Mouse (Mus musculus) ovary, postnatal 14 days (tissue): ENCODE results near the gene Mttp.
"Not testable (repeated sequence)": the region's sequence is repeated elsewhere in the genome, so short reads cannot be mapped to it uniquely, and the experiment has no call there.

ENCODE experiments used
- DNase-seq: peaks from one replicate; pipeline ENCODE4 v3.0.0; 2022; ENCODE audit warnings: low spot score

Gene Mttp

DNA sequence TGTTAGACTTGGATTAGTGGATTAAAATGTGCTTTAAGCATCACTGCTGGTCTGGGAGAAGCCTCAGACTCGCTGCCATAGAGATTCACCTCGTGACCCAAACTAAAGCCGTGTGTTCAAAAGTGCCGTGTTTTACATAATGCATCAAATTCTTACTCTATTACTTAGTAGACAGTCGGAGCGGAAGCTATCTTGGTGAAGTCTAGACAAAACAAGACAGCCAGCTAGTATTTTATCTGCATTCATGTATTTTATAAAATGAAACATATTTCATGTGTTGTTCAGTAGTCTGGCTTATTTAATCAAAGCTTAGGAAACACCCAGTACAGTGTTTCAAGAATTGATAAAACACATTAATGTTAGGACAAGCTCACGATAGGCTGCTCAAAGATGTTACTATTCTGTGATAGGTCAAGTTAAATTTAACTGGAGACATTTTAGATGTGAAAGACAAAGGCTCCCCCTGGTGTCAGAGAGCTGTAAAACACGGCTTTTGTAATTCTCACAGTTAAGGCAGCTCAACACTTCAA is at the start of gene Mttp:
Mttp (minus strand) TSS at position 327 of the 530 bp plus-strand sequence.
- DNase-seq, result peak; percentile 75

DNA sequence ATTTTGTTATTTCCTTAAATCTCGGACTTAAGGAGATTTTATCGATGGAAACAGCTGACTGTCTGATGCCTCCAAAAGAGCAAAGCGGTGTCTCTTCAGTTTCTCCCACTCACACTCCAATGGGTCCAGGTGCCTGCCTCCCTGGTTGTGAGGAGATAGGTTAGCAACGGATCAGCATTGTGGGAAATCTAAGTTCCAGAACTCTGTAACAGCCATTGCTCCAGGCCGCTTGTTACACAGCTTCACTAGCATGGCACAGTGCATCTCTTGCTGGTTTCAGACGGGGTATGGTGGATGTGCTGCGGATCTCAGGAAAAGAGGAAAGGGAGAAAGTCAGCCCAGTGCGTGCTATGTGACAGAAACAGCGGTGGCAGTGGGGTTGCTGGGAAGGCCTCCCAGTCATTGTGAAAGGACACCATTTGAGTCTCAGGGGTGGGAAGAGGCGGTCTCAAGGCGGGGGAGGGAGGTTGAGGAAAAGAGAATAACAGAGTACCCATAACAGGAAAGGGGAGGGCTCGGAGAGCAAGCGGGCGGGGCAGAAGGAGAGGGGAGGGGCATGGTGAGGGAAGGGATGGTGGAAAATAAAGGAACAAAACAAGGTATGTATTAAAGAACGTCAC is 49.0 kb upstream of the Mttp start, which contains the start of gene 4930579F01Rik:
4930579F01Rik (minus strand) TSS at position 143 of the 620 bp plus-strand sequence.
- DNase-seq, result no peak

DNA sequence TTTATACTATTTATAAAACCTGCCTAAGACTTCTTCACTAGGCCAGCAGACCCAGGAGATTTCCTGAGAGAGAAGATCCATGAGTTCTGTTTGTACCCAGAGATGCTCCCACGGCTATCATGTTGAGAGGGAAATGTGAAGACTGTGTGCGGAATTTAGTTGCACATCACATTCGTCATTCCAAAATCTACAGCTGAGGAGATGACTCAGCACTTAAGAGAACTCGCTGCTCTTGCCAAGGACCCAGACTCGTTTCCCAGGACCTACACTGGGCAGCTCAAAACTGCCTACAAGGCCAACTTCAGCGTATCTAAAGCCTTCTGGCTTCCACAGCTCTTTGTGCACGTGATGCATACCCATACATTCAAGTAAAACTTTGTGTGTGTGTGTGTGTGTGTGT is 47.5 kb upstream of the Mttp start:
- DNase-seq, result no peak

DNA sequence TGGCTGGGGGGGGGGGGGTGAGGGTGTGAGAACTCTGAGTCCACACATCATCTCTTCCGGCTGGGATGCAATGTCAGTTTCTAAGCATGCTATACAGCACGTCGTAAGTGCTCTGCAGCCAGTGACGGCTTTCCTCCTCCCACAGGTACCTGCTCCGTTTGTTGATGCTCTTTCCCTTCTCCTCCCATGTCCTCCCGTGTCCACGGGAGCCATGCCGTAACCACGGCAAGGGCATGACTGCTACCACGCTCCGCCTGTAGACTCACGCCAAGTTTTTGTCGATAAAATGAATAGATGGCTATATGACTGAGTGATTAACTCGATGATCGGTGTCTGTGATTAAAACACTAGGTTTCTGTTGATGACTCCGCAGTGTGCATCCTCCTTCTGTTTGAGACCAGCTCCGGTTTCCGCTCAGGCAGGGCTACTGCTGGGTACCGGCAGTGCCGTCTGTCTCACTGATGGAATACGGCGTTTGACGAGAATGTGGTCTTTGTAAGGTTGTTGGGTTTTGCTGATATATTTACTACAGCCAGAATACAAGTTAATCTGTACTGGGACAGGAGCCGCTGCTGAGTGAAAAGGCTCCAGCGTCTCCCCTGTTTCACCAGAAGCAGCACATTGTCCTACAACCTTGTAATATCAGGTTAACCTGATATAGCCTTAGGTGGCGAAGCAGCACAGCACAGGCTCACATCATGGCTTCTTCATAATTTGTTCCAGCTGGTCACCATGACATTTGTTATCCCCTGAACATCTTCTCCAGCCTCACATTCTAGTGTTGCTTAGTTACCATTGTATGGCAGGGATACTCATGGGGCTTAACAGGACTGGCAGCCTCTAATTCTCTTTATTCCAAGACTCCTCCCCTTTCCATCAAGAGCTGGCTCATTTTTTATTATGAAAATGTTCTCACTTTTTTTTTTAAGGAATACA is 41.5 kb upstream of the Mttp start:
- no peak for DNase-seq

DNA sequence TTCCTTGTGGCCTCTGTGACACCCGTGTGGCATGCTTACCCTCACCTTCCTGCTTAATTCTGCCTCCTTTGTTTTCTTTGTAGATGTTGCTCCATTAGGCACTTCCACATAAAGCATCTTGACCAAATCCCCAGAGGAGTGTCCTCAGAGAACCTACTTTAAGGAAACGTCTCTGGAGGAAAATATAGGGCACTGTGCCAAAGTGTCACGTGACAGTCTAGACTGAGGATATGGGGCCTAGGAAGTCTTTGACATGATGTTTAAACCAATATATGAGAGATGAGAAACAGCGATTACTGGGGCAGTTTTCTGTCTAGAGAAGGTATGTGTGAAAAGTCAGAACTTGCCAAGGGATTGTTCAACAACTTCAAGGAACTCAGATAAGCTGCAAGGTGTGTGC is 40.5 kb upstream of the Mttp start:
- DNase-seq, result no peak

DNA sequence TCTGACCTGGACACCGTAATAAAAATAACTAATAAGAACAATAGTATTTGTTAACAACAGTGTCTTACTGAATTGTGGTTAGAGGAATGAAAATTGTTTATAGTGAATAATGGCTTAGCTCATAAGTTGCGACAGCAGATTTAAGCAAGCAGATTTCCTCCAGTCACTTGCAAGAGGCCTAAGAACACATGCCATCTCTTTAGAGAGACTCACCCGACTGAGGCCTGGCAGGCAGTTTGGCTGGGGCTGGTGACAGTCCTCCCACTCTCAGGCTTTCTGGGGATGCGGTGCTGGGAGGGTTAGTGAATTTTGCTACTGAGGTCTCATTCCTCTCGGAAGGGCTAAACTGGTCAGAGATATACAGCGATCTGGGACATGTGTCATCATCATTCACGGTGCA is 38.6 kb upstream of the Mttp start:
- DNase-seq, result no peak

DNA sequence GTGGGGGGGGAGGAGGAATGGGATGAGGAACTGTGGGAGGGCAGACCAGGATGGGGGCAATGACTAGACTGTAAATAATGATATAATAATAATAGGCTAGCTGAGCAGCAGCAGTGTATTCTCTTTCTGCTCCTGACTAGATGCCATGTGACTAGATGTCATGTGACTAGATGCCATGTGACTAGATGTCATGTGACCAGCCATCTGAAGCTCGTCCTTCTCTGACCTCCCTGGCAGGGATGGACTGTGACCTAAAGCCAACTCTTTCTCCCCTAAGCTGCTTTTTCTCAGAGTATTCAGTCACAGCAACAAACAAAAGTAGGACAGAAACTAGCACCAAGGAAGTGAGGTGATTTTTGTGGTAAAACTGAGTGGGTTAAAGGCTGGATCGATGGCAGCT is 37.3 kb upstream of the Mttp start:
- DNase-seq, result no peak

DNA sequence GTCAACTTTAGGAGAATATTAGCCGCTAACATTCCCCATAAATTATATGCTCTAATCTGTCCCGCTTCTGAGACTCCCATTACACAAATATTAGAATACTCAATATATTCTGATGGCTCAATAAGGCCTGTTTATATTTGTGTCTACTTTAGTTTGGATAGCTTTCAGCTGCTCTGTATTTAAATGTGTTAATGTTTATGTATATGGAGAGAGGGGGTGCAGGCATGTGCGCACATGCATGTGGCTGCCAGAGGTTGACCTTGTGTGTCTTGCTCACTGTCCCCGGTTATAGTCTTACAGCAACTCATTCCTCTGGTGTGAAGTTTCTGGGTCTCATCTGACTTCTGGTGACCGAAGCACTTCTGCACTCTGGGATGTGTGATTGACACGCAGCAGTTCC is 30.8 kb upstream of the Mttp start:
- no peak for DNase-seq

DNA sequence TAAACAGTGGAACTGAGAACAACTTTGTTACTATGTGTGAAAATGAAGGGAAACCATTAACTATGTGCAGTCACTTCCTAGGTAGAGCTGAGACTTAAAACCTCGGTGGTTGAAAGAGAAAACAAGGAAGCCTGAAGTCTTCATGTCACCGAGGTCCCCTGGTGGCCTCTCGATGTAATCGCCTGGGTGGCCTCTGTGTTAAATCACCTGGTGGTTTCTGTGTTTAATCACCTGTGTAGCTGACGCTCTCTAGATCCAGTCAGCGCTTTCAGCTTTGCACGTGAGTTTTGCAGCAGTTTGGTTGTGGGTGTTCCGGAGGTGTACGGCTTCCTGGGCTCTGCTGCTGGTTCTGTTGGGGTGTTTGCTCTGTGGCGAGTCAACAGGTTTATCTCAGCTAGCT is 28.5 kb upstream of the Mttp start:
- no peak for DNase-seq

DNA sequence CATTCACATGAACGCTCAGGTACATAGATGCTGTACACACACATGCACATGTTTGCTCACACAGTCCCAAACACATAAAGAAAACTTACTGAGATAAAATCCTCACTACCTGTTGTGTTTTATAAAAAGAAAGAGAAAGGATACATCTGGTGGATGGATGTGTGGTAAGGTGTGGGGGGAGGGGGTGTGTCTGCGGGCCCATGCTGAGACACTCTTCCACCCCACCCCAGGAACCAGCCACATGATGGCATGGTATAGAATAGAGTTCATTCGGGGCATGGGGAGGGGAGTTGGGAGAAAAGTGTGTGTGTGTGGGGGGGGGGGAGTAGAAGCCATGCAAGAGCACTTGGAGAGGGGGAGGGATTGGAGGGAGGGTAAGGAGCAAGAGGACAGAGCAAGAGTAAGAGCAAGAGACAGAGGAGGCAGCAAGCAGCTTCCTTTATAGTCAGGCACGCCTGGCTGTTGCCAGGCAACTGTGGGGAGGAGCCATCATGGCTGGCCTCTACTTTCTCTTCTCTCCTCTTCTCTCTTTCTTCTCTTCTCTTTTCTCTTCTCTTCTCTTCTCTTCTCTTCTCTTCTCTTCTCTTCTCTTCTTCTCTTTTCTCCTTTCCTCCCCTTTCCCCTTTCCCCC is 17.9 kb upstream of the Mttp start:
- no peak for DNase-seq

DNA sequence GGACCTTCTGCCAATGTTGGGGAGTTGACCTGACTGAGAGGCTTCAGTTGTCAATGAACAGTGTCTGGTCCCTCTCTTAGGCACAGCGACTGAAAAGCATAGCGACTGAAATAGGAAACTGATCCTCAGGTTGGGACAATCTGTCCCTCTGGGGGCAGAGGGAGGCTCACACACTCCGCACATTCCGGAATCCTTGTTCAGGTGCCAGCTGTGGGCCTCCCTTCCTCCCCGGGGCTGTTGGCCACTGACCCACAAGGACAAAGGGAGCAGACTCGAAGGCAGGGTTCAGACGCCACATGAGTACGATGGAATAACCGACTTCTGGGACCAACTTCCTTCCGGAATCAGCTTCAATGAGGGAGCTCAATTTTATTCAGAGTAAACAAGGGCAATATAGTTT is 16.9 kb upstream of the Mttp start:
- no peak for DNase-seq

DNA sequence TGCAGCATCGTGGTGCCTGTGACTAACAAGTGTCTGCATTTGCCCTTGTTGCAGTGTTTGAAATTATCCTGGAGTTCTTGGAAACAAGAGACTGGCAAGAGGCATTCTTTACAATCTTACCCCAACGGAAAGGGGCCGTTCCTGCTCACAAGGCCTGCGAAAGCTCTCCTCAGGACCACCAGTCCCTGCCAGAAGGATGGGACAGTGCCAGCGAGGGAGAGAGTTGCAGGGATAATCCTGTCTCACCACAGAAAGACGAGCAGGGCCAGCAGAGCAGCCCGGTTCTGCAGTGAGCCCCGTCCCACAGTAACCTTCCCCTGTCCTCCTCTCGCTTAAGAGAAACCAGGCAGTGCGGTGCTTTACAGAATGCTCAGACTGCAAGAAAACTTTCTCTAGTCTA is 11.9 kb upstream of the Mttp start:
- DNase-seq, result no peak

DNA sequence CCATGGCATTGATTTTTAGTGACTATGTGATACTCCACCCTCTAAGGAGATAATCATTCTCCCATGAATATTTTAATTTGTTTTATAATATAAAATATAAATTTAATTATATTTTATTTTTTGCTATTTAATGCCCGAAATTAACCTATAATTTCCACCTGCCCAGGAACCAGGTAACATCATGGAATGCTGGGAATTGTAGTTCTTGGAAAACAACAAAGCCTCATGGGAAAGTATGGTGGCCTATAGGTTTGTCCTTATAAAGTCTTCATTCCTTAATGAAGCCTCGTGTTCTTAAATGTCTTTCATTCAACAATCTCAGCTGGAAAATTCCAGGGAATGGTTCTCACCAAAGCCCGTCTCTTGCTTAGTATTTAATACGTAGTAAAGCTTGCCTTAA is 10.3 kb upstream of the Mttp start:
- DNase-seq, result no peak

DNA sequence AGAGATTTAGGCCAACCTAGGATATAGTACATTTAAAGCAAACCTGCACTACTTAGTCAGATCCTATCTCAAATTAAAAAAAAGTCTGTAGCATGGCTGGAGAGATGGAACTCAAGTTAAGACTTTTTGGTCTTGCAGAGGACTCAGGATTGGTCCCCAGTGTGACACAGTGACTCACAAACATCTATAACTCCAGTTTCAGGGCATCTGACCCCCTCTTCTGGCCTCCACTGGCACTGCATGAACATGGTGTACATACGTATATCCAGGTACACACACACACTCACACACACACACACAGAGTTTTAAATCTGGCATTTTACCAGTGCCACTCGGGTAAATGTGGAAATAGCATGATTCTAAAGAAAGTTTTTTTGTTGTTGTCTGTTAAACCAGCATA is 4.0 kb upstream of the Mttp start:
- DNase-seq, result no peak

DNA sequence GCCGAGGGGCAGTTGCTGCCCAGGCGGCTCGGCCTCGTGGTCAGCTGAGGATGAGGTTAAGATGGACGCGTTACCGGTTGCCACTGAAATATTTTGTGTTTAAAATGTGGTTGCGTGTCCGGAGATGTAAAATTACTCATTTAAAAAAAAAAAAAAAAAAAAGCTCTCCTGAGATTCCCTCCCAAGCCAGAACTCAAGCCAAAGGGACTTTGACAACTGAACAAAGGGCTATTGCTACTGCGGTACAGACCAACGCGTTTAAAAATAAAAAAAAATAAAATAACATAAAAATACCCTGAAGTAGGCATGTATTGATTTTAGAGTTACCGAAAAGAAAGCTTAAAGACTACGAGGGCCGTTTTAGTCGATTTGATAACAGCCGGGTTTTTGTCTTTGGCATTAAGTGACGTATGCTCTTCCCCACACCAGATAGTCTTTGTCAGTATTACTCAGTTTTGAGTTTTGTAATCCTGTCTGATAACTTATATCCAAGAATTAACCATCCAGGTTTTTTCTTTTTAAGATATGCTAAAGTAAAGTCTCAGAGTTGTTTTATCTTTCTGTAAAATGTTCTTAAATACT is 617 bp downstream of the Mttp start:
- no peak for DNase-seq

DNA sequence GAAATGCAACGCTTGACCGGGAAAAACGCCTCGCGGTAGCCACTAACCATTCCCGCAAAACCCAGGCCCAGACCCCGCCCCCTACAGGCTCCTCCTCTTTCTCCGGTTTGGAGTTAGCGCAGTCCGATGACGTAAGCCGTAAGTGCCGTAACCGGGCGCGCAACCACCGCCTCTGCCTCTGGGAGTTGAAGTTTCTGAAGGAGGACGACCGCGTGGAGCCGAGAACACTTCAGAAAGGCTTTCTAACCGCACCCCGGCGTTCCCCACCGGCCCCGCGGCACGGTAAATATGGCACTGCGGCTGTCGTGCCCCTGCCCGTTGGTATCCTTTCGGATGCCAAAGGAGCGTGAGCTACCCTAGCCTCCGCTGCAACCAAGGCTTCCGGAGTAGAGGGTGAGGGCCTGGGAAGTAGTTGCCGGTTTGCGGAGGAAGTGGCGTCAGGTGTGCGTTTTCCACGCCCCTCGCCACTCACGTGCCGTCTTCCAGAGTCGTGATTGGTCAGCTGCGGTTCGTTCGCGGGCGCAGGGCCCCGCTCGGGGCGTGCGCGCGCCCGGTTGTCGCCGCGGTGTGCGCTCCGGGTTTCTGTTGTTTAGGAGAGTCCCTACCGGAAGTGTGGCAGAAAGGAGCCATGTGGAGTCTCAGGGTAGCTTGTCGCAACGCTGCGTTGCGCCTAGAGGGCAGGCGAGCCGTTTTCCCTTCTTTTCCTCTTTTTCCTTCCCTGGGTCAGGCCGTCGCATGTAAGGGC is 1.3 kb downstream of the Mttp start, which contains the start of gene Trmt10a:
Trmt10a (plus strand) TSS at position 134 of the 745 bp plus-strand sequence.
- DNase-seq, result peak; percentile 96

DNA sequence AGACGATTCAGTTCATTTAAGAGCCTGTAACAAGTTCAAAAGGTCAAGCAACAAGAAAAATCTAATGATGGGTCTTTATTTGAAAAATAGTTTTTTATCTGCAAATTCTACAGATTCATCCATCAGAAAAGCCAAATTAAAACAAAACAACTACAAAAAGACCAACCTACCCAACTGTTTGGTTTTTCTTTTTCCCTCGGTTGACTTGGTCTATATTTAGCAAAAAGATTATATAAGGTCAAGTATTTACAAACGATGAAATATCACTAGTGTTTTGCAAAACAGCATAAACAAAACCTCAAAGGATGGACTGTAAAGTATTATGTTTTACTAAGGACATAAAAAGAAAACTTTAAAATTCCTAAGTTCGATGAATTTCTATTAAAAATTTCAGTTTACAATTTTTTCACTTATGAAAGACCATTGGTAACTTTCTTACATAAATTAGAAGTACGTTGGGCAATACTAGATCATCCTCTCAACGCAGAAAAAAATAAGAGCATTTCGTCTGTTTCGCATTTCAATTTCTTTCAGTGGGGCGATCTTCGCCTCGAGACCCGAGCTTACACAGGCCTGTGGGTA is 1.9 kb downstream of the Mttp start:
- no peak for DNase-seq

DNA sequence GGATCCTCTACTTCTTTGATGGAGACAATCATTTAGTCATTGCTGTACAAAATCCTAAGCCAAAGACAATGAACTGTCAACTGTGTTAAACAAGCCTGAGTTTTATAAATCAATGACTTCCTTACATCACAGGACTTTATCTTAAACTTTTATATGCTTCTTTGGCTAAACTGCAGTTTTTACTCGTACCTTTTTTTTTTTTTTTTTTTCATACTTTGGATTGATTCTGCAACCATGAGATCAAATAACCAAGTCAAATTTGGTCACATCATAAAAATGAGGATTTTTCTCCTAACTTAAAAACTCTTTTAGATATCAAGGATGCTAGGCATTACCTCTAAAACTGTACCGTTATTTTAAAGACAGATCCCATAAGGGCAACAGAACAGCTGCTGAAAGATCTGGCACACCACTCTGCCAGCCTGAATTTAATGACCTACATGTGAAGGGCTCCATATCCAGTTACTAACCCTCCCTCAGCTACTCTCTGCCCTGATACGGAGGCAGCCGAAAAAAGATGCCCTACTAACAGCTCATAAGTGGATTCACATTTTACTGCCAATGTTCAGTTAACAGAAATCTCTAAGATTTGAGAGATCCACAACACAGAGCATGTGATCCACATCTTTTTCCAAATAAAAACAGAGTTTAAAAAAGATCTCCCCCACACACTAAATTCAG is 2.6 kb downstream of the Mttp start:
- DNase-seq, result no peak

DNA sequence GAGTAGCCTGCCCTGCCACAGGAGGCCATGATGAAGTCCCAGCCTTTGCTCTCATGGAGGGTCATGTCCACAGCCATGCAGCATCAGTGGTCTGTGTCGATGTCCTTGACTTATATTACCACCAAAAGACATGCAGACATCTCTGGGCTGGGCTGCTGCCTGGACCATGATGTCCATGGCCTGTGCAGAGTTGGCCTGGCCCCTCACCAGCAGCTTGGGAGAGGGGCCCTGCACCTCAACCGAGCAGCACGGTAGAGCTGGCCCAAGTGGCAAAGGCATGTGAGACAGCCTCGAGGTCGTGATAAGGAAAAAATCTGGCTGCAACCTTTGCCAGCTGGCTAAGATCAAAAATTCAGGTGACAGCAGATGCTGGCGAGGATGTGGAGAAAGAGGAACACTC is 5.1 kb downstream of the Mttp start:
- DNase-seq, result no peak

DNA sequence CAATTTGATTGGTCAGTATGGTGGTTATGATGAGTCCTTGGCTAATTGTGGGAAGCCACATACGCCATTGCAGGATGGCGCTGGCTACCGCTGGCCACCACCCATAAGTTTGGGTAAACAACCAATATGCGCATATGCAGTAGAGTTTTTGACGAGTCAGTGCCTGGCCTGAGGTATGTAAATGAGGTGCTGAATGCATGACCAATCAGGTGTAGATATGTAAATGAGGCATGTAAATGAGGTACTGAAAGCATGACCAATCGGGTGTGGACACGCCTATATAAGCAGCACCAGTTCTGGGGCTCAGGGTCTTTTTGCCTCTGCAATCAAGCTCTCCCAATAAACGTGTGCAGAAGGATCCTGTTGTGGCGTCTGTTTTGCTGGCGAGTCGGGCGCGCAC is 6.6 kb downstream of the Mttp start:
- DNase-seq, result not testable (repeated sequence)

DNA sequence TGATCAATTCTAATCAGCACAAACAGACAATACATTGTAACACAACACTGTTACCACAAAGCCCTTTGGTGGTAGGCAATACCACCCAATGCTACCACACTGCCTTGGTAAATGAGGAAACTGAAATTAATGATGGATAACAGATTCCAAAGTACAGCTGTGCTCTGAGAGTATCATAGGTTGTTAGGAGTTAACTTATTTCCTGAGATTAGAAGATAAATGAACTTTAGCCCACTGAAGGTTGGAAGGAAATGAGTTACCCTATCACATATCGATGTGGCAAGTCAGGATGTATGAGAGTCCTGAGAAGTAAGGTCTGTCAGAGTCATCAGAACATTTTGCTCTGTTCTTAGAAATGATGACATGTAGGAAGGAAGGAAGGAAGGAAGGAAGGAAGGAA is 10.2 kb downstream of the Mttp start:
- no peak for DNase-seq
